Mouse (Mus musculus) layer of hippocampus, adult 8-10 months (tissue): ENCODE measurements around the gene Wipi1. TPM values are rescaled to one million over a fixed set of nuclear protein-coding genes. Genes with fewer than 3 reads are reported as not detected.

Source experiments
- DNase-seq, 2 experiments: peaks; one replicate each; pipeline ENCODE4 v3.0.0; 2022; ENCODE audit warnings: low spot score in 2 of 2
- total RNA-seq, 4 experiments: library from RNA; stranded (reverse); gene quantifications; 2 replicates each; pipeline ENCODE4 v1.2.4; 2022

Gene Wipi1
- total RNA-seq, 4 experiments from 2014 or later: 22.9 to 25.6 (median 23.6) TPM

DNA sequence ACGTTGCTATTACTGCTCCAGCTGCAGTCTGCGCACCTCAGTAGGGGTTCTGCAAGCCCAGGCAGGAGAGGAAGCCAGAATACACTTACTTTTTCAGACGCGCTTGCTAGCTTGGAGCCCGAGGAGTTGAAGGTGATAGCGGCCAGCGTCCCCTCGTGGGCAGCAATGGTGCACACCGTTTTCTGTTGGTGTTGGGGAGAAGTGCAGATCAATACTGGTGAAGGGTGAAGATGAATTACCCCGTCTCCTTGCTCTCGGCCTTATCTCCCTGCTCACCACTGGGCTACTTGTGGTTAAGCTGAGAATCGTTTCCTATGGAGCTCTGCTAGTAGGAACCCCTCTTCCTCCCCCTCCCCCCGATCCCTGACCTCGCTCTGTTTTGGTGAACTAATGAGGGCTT lies 27.8 kb downstream of the Wipi1 start:
- DNase-seq: no peak

- DNase-seq: no peak
These were observed 31.8 kb downstream of the Wipi1 start for GRCm38 (mm10) chr11:109579999-109580398.

GRCm38 (mm10) chr11:109578536-109578935 lies 33.2 kb downstream of the Wipi1 start:
- DNase-seq: no peak

- DNase-seq: no peak
These were observed 35.9 kb downstream of the Wipi1 start for GRCm38 (mm10) chr11:109575832-109576231.

- DNase-seq: no peak
These were observed 37.2 kb downstream of the Wipi1 start for GRCm38 (mm10) chr11:109574604-109575003.

- DNase-seq: no peak
These were observed 39.7 kb downstream of the Wipi1 start for GRCm38 (mm10) chr11:109572051-109572450.

- no peak for DNase-seq
These were observed 42.0 kb downstream of the Wipi1 start for GRCm38 (mm10) chr11:109569809-109570208.

- no peak for DNase-seq
These were observed 42.7 kb downstream of the Wipi1 start for GRCm38 (mm10) chr11:109569007-109569618.

DNA sequence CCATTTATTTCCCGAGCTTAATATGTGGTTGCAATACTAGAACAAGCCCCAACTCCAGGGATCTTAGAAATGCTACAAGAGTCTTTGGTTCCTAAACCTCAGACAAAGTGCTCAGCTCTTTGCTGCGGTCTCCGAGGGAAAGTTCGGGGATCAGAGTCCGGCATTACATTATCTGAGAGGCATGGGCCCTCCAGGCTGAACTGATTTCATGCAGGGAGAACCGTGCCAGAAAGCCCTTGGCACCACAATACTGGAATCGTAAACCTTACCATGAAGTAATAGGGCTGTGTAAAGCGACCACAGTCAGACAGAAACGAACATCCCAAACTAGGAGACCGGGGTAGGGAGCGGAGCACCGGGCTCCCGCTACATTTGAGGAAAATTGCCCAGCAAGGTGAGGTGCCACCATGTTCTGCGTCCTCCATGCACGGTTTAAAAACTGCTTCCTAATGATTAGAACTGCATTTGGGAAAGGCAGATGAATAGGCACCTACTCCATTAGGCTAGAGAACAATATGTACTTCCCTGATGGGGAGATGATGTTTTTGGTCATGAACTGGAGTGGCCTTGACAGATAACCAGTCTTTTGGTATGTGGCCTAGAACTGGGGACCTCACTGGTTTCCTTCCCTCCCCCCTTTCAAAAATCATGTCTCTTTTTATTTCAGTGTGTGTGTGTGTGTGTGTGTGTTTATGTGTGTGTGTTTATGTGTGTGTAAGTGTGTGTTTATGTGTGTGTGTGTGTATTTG lies 47.1 kb downstream of the Wipi1 start:
- DNase-seq: no peak

- DNase-seq: no peak
These were observed 48.1 kb downstream of the Wipi1 start for GRCm38 (mm10) chr11:109563708-109564107.

- no peak for DNase-seq
These were observed 50.3 kb downstream of the Wipi1 start for GRCm38 (mm10) chr11:109561445-109561844.

- no peak for DNase-seq
These were observed 50.9 kb downstream of the Wipi1 start for GRCm38 (mm10) chr11:109560793-109561257.

- no peak for DNase-seq
These were observed 52.5 kb downstream of the Wipi1 start for GRCm38 (mm10) chr11:109559241-109559640.

DNA sequence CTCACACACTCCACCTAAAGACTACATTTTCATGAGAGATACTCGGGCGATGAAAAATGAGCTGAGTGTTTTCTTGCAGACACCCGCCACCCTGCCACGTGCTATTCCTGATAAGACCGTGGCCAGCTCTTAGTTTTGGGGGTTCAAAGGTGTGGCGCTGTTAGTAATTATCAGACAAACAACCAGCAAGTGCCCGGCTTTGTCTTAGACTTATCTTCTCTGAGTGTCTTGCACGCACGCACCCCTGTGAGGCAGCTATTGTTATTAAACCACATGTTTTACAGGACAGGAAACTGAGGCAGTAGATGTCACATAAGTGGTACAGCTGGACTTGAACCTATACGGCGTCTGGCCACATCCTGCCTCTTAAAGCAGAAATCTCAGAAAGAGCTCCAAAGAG lies 54.3 kb downstream of the Wipi1 start:
- no peak for DNase-seq

- DNase-seq: no peak
These were observed 55.6 kb downstream of the Wipi1 start for GRCm38 (mm10) chr11:109556130-109556529.

DNA sequence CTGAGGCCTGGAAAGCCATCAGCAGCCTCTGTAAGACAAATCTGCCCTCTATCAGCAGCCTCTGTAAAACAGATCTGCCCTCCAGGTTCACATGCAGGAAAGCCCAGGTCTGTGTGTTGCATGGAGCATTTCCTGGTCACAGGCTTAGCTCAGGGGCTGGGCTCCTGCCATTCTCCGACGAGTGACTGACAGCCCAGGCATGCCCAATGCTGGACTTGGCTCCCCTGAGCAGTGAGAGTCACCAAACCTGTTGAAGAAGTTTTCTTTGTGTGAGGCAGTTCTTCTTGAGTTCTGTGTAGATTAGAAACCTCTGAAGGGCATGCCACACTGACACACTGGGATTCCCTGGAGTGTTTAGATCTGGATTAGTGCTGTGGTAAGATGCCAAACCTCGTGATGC lies 57.3 kb downstream of the Wipi1 start:
- DNase-seq: no peak

- DNase-seq: no peak
These were observed 57.8 kb downstream of the Wipi1 start for GRCm38 (mm10) chr11:109553921-109554320.

GRCm38 (mm10) chr11:109549599-109550290 lies 62.0 kb downstream of the Wipi1 start:
- no peak for DNase-seq

GRCm38 (mm10) chr11:109547652-109548051 lies 64.1 kb downstream of the Wipi1 start:
- DNase-seq: no peak

DNA sequence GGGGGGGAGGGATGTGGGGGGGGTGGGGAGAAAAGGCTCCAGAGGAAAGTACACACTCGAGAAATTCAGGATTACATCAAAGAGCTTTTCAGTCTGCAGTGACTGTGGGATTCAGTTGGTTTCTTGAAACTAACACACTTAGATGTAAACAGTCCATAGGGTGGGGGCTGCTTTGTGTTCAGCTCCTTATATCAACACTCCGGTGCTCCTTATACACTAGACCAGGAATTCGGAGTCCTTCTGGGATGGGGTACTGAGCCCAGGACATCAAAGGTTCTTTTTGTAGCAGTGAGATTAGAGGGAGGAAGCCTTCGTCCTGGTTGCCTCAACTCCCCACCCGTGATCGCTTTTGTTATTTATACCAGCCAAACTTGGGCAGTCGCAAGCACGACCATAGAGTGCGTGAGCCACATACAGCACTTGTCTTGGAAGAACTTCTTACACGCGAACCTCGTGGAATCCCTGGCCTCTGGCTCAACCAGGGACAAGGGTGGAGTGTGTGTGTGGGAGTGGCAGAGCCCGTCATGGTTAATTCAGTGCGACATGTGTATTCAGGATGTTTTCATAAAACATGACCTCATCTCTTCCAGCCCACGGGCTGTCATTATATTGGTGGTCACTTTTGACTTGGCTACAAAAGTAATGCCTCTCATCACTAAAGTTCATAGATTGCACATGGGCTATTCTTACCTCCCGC lies 65.3 kb downstream of the Wipi1 start:
- no peak for DNase-seq

DNA sequence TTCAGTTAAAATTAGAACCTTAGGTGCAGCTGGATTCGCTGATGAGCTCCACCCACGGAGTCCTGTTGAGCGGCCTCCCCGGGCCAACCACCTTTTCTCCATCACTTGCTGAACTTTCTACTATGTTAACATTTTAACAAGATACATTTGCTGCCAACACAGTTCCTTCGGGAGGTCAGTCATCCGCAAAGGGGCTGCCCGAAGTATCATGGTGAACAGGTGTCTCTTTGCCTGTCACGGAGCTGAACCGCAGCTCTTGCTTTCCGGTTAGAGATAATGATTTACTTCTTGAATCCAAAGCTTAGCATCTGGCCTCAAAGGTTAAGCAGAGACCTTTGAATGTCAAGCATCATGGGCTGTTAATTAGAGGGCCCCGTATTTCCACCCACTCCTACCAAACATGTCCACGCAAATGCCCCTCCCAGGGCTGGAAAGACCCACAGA lies 66.0 kb downstream of the Wipi1 start:
- DNase-seq: no peak

GRCm38 (mm10) chr11:109545265-109545664 lies 66.5 kb downstream of the Wipi1 start:
- DNase-seq: no peak
